Mouse (Mus musculus): ENCODE results near the gene Fktn. TPM values are rescaled to one million over a fixed set of nuclear protein-coding genes. Genes with fewer than 3 reads are reported as not detected.
"Not testable (repeated sequence)": the region's sequence is repeated elsewhere in the genome, so short reads cannot be mapped to it uniquely, and the experiment has no call there.

The Fktn gene
- total and polyA plus RNA-seq, 2 experiments: 2.0 to 5.8 TPM

DNA sequence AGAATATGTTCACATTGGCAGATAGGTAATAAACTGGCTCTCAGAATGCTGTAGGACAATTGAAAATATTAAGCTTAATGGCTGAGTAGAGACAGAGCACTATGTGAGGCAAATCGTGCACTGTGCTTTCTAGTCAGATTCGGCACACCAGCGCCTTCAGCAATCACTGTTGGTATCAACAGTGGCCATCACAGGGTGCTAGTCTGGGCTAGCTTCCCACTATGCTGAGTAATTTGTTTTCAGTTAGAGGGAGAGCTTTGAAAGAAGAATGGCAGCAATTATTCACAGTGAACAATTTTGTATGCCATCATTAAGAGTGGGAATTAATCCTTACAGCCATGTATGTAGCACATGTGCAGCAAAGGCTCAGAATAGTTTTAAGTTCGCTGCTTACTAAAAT is 8.7 kb downstream of the Fktn start:
- Histone ChIP-seq H3K36me3 (ENCODE audit: control insufficient read depth, insufficient read depth, low read length) (peaks cover 4% of the 10 kb centered on the region; the same call in 1 of the 2 replicates), H3K27ac (replicated peaks; ENCODE audit: insufficient read depth, low read depth, low read length) (no peak overlapping the region), H3K4me3 (ENCODE audit: insufficient read depth, low read depth, low read length) (no peak overlapping the region), H3K9ac (ENCODE audit: low read depth, low read length) (no peak overlapping the region), H3K79me2 (ENCODE audit: control insufficient read depth, insufficient read depth, low read length) (no peaks in the 10 kb centered on the region), H3K4me1 (ENCODE audit: control insufficient read depth, insufficient read depth, low read length) (no peaks in the 10 kb centered on the region), H3K27me3 (ENCODE audit: control insufficient read depth, insufficient read depth, low read length) (no peaks in the 10 kb centered on the region)
- TF ChIP-seq CTCF (IDR thresholded peaks at IDR 0.05; ENCODE audit: low read depth, low read length) (no peak), POLR2A (IDR thresholded peaks at IDR 0.05; ENCODE audit: extremely low read depth, insufficient read depth, low read length) (no peak)
- no peak for DNase-seq (ENCODE audit: extremely low read depth, low read depth, low spot score)
- 96% methylated on average over 4 of the region's 4 CpGs for WGBS

DNA sequence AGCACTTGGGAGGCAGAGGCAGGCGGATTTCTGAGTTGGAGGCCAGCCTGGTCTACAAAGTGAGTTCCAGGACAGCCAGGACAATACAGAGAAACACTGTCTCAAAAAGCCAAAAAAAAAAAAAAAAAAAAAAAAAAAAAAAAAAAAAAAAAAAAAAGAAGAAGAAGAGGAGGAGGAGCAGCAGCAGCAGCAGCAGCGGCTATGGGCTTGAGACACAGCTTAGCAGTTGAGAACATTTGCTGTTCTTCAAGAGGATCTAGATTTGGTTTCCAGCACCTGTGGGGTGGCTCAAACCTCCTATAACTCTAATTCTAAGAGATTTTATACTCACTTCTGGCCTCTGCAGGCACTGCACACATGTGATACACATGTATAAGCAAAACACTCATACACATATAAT is 12.3 kb downstream of the Fktn start:
- not testable (repeated sequence) for H3K36me3 ChIP-seq (ENCODE audit: control insufficient read depth, insufficient read depth, low read length); H3K27ac ChIP-seq (replicated peaks; ENCODE audit: insufficient read depth, low read depth, low read length); H3K4me1 ChIP-seq (ENCODE audit: control insufficient read depth, insufficient read depth, low read length); H3K79me2 ChIP-seq (ENCODE audit: control insufficient read depth, insufficient read depth, low read length); H3K9ac ChIP-seq (ENCODE audit: low read depth, low read length); DNase-seq (ENCODE audit: extremely low read depth, low read depth, low spot score); H3K4me3 ChIP-seq (ENCODE audit: insufficient read depth, low read depth, low read length); H3K27me3 ChIP-seq (ENCODE audit: control insufficient read depth, insufficient read depth, low read length)
- 96% methylated on average over 2 of the region's 2 CpGs for WGBS

DNA sequence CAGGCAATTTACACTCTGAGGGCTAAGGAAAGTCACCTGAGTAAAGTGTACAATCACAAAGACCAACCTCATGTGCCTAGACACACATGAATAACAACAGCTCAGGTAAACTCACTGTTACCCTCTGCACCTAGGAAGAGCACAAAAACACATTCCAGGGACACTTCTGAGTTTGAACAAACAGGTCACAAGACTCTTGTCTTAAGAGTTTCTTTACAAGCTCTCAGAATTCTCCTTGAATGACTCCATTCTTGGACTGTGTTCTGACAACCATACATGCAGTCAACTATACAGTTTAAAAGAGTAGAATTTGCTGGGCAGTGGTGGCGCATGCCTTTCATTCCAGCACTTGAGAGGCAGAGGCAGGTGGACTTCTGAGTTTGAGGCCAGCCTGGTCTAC is 14.3 kb downstream of the Fktn start:
- Histone ChIP-seq H3K4me3 (ENCODE audit: insufficient read depth, low read depth, low read length) (no peak overlapping the region), H3K27ac (replicated peaks; ENCODE audit: insufficient read depth, low read depth, low read length) (no peak overlapping the region), H3K9ac (ENCODE audit: low read depth, low read length) (no peak overlapping the region), H3K79me2 (ENCODE audit: control insufficient read depth, insufficient read depth, low read length) (no peaks in the 10 kb centered on the region), H3K36me3 (ENCODE audit: control insufficient read depth, insufficient read depth, low read length) (peaks cover 12% of the 10 kb centered on the region), H3K4me1 (ENCODE audit: control insufficient read depth, insufficient read depth, low read length) (peaks cover 2% of the 10 kb centered on the region; the same call in 1 of the 2 replicates), H3K27me3 (ENCODE audit: control insufficient read depth, insufficient read depth, low read length) (no peaks in the 10 kb centered on the region)
- WGBS: 98% methylated on average over 1 of the region's 1 CpGs
- DNase-seq (ENCODE audit: extremely low read depth, low read depth, low spot score): no peak
- TF ChIP-seq POLR2A (IDR thresholded peaks at IDR 0.05; ENCODE audit: extremely low read depth, insufficient read depth, low read length) (no peak), CTCF (IDR thresholded peaks at IDR 0.05; ENCODE audit: low read depth, low read length) (no peak)

DNA sequence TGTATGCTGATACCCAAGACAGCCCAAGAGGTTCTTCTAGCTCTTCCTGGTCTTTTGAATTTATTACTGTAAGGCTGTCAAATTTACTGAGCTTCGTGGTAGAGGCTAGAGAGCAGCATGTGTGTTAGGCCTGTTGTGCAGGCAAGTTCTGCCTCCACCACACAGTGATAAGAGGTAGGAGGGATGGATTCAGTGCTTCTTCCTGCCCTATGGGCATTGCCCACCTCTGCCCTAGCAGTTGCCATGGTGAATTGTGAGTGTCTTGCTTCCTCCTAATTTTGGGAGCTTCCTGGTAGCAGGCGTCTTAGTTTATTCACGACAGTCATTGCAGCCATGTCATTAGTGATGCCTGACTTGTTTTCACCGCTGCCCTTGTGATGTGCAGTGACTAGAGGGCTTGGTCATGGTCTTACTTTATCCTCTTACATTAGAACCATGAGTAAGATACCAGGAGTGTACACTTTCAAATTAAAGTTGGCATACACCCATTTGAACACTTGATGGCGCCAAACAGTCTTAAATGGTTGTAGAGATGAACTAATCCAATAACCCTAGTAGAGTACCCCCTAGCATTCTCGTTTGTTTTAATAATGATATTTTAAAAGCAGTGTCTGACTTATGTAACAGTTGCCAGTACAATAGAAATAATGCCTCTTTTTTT is 25.3 kb downstream of the Fktn start:
- 53% methylated on average over 6 of the region's 6 CpGs for WGBS
- Histone ChIP-seq H3K9ac (ENCODE audit: low read depth, low read length) (no peak overlapping the region), H3K4me3 (ENCODE audit: insufficient read depth, low read depth, low read length) (no peak overlapping the region), H3K36me3 (ENCODE audit: control insufficient read depth, insufficient read depth, low read length) (peaks cover 14% of the 10 kb centered on the region; the same call in 1 of the 2 replicates), H3K27ac (replicated peaks; ENCODE audit: insufficient read depth, low read depth, low read length) (no peak overlapping the region), H3K79me2 (ENCODE audit: control insufficient read depth, insufficient read depth, low read length) (no peaks in the 10 kb centered on the region), H3K4me1 (ENCODE audit: control insufficient read depth, insufficient read depth, low read length) (no peaks in the 10 kb centered on the region), H3K27me3 (ENCODE audit: control insufficient read depth, insufficient read depth, low read length) (no peaks in the 10 kb centered on the region)
- peak; percentile 31 for DNase-seq (ENCODE audit: extremely low read depth, low read depth, low spot score)
- no peak for TF ChIP-seq POLR2A (IDR thresholded peaks at IDR 0.05; ENCODE audit: extremely low read depth, insufficient read depth, low read length)
- 0 out of 2 replicates have a peak, but pooled peaks have one; percentile 33 for TF ChIP-seq CTCF (IDR thresholded peaks at IDR 0.05; ENCODE audit: low read depth, low read length)

DNA sequence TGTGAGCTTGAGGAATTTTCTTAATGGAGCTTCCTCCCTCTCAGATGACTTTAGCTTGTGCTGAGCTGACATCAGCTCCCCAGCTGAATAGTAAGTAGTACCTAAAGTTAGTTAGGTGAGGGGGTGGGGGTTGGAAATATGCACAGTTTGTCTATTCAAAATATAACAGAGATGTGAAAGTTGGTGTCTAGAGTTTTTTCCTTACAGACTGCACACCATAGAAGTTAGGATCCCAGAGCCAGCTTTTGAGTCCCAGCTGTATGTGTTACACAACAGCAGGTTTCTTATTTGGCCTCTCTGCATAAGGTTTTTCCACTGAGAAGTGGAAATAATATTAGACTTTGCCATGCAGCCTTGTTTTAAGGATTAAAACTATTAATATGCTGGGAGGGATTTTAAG is 36.0 kb downstream of the Fktn start:
- Histone ChIP-seq H3K36me3 (ENCODE audit: control insufficient read depth, insufficient read depth, low read length) (peaks cover 12% of the 10 kb centered on the region; the same call in 1 of the 2 replicates), H3K4me3 (ENCODE audit: insufficient read depth, low read depth, low read length) (no peak overlapping the region), H3K27me3 (ENCODE audit: control insufficient read depth, insufficient read depth, low read length) (no peaks in the 10 kb centered on the region), H3K4me1 (ENCODE audit: control insufficient read depth, insufficient read depth, low read length) (no peaks in the 10 kb centered on the region), H3K79me2 (ENCODE audit: control insufficient read depth, insufficient read depth, low read length) (no peaks in the 10 kb centered on the region), H3K27ac (replicated peaks; ENCODE audit: insufficient read depth, low read depth, low read length) (no peak overlapping the region), H3K9ac (ENCODE audit: low read depth, low read length) (no peak overlapping the region)
- TF ChIP-seq POLR2A (IDR thresholded peaks at IDR 0.05; ENCODE audit: extremely low read depth, insufficient read depth, low read length) (no peak), CTCF (IDR thresholded peaks at IDR 0.05; ENCODE audit: low read depth, low read length) (no peak)
- no peak for DNase-seq (ENCODE audit: extremely low read depth, low read depth, low spot score)

DNA sequence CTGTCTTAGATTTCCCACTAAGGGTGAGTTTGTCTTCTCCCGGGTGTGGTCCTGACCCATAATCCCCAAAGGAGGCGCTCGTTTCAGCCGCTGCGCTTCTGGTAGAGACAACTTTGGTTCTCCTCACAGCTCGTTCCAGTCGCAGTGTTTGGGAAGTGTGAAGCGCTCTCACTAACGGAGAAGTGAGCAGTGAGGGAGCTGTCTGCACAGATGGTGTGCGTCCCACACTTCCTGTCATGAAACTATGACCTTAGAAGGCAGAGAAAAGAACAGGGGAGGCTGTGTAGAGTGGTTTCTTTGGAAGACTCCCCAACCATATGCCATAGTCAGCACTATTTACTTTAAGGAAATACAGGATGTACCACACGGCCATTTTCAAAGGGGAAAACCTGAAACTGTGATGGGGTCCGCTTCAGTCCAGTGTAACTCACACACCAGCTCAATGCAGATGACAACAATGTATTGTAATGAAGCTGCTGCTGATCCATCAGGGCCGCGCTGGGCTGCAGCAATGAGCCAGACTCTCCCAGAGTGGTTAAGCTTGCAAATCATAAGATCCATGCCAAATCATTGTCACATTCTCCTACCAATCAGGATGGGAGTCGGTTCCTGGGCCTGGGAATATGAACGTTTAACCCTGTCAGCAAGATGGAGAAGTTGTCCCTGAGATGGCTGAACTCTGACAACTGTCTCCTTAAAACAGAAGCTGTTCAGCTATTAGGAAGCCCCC is 36.8 kb downstream of the Fktn start:
- no peak overlapping the region for H3K27ac ChIP-seq (replicated peaks; ENCODE audit: insufficient read depth, low read depth, low read length)
- H3K36me3 ChIP-seq (ENCODE audit: control insufficient read depth, insufficient read depth, low read length): peaks cover 10% of the 10 kb centered on the region; the same call in 1 of the 2 replicates
- H3K79me2 ChIP-seq (ENCODE audit: control insufficient read depth, insufficient read depth, low read length): no peaks in the 10 kb centered on the region
- no peaks in the 10 kb centered on the region for H3K27me3 ChIP-seq (ENCODE audit: control insufficient read depth, insufficient read depth, low read length)
- DNase-seq (ENCODE audit: extremely low read depth, low read depth, low spot score): no peak
- H3K4me3 ChIP-seq (ENCODE audit: insufficient read depth, low read depth, low read length): no peak overlapping the region
- no peak overlapping the region for H3K9ac ChIP-seq (ENCODE audit: low read depth, low read length)
- TF ChIP-seq CTCF (IDR thresholded peaks at IDR 0.05; ENCODE audit: low read depth, low read length) (no peak), POLR2A (IDR thresholded peaks at IDR 0.05; ENCODE audit: extremely low read depth, insufficient read depth, low read length) (no peak)
- no peaks in the 10 kb centered on the region for H3K4me1 ChIP-seq (ENCODE audit: control insufficient read depth, insufficient read depth, low read length)
- 89% methylated on average over 16 of the region's 16 CpGs for WGBS

Measured in liver, adult 2 months (tissue).